Mouse (Mus musculus) forelimb bud, embryonic 11.5 days (tissue): ENCODE data around the gene Dnajc11.

ENCODE experiments used
- DNase-seq: peaks from one replicate; pipeline ENCODE4 v3.0.0-alpha.2; 2012; ENCODE audit warnings: low read depth, low spot score

Gene Dnajc11

DNA sequence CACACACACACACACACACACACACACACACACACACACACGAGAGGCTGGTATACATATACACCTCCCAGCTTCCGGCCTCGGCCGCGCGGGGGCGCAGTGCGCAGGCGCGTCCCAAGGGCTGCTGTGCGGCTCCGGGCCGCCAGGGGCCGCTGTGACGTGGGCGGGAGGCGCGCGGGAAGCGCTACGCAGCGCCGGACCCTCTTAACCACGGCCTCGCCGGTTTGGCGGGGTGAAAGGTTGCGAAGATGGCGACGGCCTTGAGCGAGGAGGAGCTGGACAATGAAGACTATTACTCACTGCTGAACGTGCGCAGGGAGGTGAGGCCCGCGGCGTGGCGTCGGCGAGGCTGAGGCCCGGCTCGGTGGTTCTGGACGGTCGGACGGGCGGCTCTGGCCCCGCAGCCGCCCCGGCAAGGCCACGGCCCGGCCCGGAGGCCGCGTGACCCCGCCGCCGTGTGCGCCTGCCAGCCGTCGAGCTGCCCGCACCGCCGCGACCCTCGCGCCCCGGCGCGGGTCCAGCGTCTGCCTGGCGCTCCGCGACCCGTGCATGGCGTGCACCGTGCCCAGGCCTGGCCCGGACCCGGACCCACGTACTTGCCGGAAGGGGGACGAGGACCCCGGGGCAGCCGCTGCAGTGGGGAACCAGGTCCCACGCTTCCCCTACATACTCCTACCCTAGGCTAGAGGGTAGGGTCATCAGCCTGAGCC, at the start of gene Dnajc11:
Gene Dnajc11, plus strand, starts transcription at position 187 of the 710 bp plus-strand sequence.
- peak; percentile 90 for DNase-seq

GRCm38 (mm10) chr4:151893241-151893640, 40.2 kb upstream of the Dnajc11 start:
- no peak for DNase-seq

GRCm38 (mm10) chr4:151894926-151895325, 38.6 kb upstream of the Dnajc11 start:
- DNase-seq = no peak

GRCm38 (mm10) chr4:151895624-151896023, 37.9 kb upstream of the Dnajc11 start:
- DNase-seq = no peak

DNA sequence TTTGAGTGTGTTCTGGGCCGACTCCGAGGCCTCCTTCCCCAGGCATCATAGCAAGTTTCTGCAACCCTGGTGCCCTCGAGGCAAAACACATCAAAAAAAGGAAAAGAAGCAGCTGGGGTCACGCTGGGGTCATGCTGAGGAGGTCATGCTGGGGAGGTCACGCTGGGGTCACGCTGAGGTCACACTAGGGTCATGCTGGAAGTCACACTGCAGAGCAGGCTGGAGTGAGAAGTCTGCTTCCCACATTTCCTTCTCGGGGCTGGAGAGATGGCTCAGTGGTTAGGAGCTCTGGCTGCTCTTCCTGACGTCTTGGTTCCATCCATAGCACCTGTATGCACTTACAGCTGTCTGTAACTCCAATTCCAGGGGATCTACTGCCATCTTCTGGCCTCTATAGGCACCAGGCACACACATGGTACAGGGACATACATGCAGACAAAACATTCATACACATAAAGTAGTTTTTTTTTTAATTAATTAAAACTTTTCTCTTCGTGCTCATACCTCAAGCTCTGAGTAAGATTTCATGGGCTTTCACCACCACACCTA, 36.3 kb upstream of the Dnajc11 start:
- DNase-seq = no peak

DNA sequence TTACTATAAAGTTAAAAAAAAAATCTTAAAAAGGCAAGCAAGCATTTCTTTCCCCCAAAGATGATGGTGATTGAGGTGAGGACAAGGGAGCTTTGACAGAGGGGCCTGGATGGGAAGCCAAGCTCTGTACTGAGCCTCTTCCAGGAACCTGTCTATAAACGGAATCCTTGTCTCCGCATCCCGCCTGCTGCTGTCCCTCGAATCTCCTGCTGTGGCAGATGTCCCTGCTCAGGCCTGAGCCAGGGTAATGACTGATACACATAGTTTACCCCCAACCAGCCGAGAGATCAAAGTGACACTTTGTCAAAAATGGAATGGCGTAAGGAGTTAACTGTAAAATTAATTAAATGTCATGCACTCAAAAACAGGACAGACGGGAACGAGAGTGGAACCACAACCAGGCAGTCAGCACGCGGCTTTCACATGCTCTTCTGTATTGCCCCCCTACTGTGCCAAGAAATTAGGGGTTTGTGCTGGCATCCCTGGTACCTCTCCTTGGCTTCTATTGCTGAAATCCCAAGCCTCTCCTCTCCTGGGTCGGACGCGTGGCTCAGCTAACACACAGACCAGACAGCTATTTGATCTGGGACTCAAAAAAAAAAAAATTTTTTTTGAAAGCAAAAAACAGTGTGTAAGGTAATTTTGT, 34.8 kb upstream of the Dnajc11 start:
- no peak for DNase-seq

DNA sequence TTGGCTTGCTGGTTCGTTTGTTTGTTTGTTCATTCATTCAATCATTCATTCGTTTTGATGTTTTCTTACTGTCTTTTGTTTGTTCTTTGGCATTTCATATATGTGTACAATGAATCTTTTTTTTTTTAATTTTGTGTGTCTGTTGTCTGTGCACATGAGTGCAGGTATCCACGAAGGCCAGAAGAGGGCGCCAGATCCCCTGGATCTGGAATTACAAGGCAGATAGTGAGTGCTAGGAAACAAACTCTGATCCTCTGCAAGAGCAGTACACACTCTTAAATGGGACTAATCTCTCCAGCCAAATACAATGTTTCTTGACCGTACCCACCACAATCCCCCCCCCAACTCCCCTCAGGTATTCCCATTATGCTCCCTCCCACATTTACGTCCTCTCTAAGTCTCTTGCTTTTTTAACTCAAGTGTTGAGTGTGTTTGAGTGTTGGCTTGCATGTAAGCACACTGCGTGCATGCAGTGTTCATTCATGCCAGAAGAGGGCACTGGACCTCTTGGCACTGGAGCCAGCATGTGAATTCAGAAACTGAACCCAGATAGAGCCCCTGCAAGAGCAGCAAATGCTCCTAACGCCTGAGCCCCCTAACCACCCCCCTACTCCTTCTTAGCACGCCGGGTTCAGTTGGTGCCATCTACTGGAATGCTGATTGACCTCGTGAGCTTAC, 33.6 kb upstream of the Dnajc11 start:
- no peak for DNase-seq

- DNase-seq = no peak
These were observed 32.8 kb upstream of the Dnajc11 start for GRCm38 (mm10) chr4:151900735-151901134.

- no peak for DNase-seq
These were observed 32.1 kb upstream of the Dnajc11 start for GRCm38 (mm10) chr4:151901422-151901821.

DNA sequence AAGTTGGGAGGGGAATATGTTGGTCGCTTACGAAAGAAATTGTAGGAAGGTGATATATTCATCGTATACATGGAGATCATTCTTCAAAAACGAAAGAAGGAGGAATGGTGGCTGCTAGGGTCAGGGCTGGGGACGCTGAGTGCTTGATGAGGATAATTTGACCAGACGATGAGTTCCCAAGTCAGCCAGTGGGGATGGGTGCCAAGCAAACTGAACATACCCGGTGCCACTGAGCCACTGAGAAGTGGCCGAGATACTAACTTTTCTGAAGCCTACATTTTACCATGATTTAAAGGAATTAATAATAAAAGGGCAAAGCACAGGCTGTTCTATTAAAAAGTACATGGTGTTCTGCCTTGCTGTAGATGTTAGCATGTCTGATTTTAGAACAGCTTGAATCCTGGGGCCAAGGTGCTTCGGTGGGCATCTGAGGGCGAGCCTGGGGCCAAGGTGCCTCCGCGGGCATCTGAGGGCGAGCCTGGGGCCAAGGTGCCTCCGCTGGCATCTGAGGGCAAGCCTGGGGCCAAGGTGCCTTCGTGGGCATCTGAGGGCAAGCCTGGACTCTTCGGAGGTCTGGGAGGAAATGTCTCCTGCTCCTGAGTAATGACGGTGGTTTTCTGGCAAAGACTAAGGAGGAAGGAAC, 31.3 kb upstream of the Dnajc11 start:
- DNase-seq = no peak

- no peak for DNase-seq
These were observed 30.7 kb upstream of the Dnajc11 start for GRCm38 (mm10) chr4:151902689-151903241.

DNA sequence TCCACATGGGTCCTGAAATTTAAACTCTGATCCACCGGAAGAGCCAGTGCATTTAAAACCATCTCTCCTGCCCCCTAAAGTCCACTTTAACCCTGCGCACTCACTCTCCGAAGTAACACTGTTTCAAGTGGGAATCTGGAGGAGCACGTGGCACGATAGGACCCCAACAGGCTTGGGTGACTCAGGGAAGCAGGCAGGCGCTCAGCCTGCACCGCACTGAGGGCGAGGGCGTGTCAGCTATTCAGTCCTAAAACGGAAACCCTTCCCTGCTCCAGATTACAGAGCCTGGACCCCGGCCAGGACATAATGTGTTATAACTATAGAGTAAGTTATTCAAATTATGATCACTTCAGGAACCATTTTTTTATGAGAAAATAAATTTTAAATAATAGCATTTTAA, 29.4 kb upstream of the Dnajc11 start:
- no peak for DNase-seq

GRCm38 (mm10) chr4:151905621-151906020, 27.9 kb upstream of the Dnajc11 start:
- DNase-seq = no peak

- DNase-seq = peak; percentile 40
These were observed 25.7 kb upstream of the Dnajc11 start for GRCm38 (mm10) chr4:151907577-151908343.

DNA sequence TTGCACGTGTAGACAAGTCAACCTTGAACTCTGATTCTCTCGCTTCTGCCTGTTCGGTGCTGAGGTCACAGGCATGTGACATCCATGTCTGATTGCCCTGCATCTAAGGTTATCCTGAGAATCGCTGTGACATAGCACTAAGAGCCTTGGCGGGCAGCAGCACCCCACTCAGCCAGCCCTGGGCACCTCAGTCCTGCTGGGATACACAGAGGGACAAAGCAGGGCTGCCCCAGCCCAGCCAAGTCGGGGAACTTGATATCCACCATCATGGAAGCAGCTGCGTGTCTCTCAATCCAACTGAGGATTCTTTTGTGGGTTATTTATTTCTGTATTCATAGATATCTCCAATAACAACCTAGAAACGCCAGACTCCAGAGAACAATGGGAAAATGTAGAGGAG, 24.7 kb upstream of the Dnajc11 start:
- DNase-seq = no peak

DNA sequence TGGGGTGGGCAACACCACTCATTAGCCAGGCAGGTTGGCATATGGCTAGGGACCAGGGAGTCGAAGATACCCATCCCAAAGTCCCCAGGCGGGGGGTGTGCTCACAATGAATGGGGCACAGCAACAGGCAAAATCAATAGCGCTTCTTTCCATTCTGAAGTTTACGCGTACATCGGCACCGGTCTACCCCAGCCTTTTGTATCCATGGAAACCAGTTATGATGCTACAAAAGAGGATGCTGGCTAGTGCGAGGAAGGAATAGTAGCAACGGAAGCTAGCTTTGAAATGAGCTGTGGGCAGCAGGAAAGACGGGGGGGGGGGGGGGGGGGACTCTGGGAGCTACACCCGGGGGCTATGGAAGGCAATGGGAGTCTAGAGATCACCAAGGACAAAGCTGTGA, 17.2 kb upstream of the Dnajc11 start:
- DNase-seq = no peak

DNA sequence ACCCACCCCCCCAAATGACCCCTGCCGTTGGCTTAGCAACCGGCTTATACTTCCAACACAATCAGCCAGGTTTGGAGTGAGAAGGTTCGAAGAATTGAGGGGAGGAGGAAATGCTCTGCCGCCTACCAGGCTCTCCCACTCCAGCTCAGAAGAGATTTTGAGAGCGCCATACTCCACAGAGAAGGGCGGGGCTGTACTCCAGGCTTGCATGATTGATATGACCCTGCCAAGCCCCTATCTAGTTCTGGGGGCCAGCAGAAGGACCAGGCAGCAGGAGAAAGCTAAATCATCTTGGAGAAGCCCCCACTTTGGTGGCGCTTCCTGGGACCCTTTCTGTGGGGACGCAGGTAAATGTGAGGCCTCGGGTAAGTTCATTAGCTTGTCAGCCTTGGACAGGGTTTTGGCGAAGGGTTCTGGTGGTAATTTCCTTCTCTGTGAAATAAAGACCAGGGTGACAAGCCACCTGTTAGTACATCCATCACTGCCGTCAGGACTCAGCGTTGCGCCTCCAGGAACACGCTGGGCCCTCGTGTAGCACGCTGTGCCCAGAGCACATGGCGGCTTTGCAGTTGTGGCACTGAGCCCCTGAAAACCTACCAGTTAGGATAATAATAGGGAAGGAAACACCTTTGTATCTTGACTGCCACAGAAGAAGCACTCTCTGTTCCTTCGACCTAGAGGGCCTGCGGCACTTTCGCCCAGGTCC, 14.2 kb upstream of the Dnajc11 start:
- DNase-seq = no peak

DNA sequence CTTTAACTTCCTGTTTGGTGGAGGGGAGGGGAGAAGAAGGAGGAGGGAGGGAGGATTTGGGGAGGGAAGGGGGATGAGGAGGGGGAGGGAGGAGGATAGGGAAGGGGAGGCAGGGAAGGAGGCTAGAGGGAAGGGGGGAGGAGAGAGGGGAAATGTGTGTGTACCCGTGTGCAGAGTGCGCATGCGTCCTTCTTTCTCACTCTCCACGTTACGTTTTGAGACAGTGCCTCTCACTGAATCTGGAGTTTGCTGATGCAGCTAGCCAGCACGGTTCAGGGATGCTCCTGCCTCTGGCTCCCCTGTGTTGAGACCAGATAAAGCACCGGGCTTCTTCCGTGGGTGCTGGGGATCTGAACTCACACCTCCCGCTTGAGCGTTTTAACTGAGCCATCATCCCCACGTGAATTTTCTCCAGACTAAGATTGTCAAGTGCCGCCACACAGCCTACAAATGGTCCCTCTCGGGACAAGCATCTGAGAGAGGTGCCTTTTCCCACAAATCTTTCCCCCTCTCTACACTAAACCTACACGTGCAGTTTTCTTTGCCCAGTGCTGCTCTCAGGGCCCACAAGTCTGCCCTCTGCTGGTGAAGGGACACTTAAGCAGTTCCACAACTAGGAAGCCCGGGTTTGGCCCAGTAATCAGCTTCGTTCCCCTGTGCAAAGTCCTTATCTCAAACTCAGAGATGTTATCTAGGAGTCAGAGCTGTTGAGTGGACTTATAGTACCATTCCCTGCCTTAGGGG, 13.4 kb upstream of the Dnajc11 start:
- DNase-seq = peak; percentile 67

DNA sequence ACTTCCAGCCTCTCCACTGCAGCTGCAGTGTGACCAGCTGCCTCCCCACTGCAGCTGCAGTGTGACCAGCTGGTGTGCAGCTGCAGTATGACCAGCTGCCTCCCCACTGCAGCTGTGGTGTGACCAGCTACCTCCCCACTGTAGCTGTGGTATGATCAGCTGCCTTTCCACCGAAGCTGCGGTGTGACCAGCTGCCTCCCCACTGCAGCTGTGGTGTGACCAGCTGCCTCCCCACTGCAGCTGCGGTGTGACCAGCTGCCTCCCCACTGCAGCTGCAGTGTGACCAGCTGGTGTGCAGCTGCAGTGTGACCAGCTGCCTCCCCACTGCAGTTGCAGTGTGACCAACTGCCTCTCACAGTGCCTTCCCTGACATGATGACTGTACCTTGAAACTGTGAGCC, 11.4 kb upstream of the Dnajc11 start:
- no peak for DNase-seq
